31 mouse cellular contexts compared by ENCODE assay signal in the genomic region with DNA sequence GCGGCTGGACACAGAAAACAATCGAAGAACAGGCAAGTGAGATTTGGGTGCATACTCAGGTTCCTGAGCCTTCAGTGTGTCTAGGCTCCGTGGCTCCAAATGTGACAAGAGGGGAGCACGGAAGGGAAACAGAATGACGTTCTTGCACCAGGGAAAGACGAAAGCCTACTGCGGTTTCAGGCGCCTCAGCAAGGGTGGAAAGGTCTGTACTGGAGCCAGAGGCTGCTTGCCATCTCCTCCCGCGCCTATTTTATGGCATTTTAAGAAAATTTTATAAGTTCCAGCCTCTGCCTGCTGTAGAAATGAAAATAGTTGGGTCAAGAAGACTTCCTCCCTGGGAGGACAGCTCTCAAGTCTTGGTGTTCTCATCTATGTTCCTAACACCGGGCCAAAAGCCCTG. TPM values are rescaled to one million over a fixed set of nuclear protein-coding genes. Genes with fewer than 3 reads are reported as not detected.
DNase-seq lines count a peak whose midpoint lies in the region; ATAC-seq and TF ChIP-seq lines count a peak whose summit lies in the region.
"Had no signal": no experiment of that assay in that cellular context is flagged by ENCODE, and none has a peak within 500 bp of the region (broad histone marks: within the 10 kb centered on the region; RNA-seq: fewer than 3 reads in every experiment).

No protein-coding gene starts in this region.

- 0 out of 2 replicates have a peak, but pooled peaks cover 11% of the 10 kb centered on the region for H3K4me1 ChIP-seq in kidney, embryonic 14.5 days (ENCODE audit: control insufficient read depth, insufficient read depth, low read length)
- no peaks in the 10 kb centered on the region for H3K4me1 ChIP-seq in spleen, adult 2 months (ENCODE audit: control insufficient read depth, insufficient read depth, insufficient read length)
- H3K4me1 ChIP-seq in kidney, postnatal 0 days (replicated peaks; ENCODE audit: insufficient read depth, low read length): 0 out of 2 replicates have a peak, but pooled peaks cover 3% of the 10 kb centered on the region
- H3K4me1 ChIP-seq in limb, embryonic 14.5 days (ENCODE audit: control insufficient read depth, insufficient read depth, low read length): peaks cover 25% of the 10 kb centered on the region
- H3K4me1 ChIP-seq: embryonic facial prominence, embryonic 12.5 days; heart, embryonic 10.5 days; midbrain, embryonic 13.5 days; neural tube, embryonic 12.5 days had no signal

- no peak for DNase-seq in kidney, adult 8-10 months
- no peak for DNase-seq in spleen, adult 2 months (ENCODE audit: low read depth in 1 of 2, low spot score in 2 of 2)
- no peak for DNase-seq in spleen, postnatal 14 days (ENCODE audit: low spot score in 2 of 2)
- peak; percentile 65 for DNase-seq in kidney, postnatal 0 days (ENCODE audit: low spot score)
- DNase-seq in limb, embryonic 14.5 days (ENCODE audit: low spot score): peak; percentile 15
- no peak for DNase-seq in heart, postnatal 14 days
- DNase-seq: adrenal gland, postnatal 10 days; B cell, adult 2 months; cerebellum, adult 18-20 months; cerebellum, postnatal 14 days; gastrocnemius, postnatal 10 days; retina, postnatal 1 day; right cerebral cortex, postnatal 25 days; spleen, adult 18-20 months; thymus, adult 18-20 months; thymus, postnatal 36 days had no signal

- H3K27me3 ChIP-seq in kidney, embryonic 14.5 days (ENCODE audit: control insufficient read depth, insufficient read depth, low read length): no peaks in the 10 kb centered on the region
- H3K27me3 ChIP-seq in spleen, adult 2 months (ENCODE audit: control insufficient read depth, insufficient read depth, low read length): no peaks in the 10 kb centered on the region
- H3K27me3 ChIP-seq in kidney, postnatal 0 days (ENCODE audit: insufficient read depth, low read length): no peaks in the 10 kb centered on the region
- no peaks in the 10 kb centered on the region for H3K27me3 ChIP-seq in limb, embryonic 14.5 days (ENCODE audit: control insufficient read depth, insufficient read depth, low read length)
- H3K27me3 ChIP-seq: CH12.LX; embryonic facial prominence, embryonic 12.5 days; intestine, embryonic 15.5 days; lung, embryonic 15.5 days; midbrain, embryonic 13.5 days; neural tube, embryonic 12.5 days had no signal

- ATAC-seq in kidney, embryonic 14.5 days (ENCODE audit: low FRiP score, low TSS enrichment): no peak
- no peak for ATAC-seq in kidney, postnatal 0 days (replicated peaks; ENCODE audit: low FRiP score, low read depth)
- 0 out of 2 replicates have a peak, but pooled peaks have one; percentile 27 for ATAC-seq in limb, embryonic 14.5 days (ENCODE audit: low FRiP score, low read depth)
- ATAC-seq: forebrain, embryonic 14.5 days; hindbrain, embryonic 16.5 days; intestine, embryonic 15.5 days; midbrain, embryonic 13.5 days had no signal

- H3K4me3 ChIP-seq in kidney, embryonic 14.5 days (ENCODE audit: low read length): no peak overlapping the region
- no peak overlapping the region for H3K4me3 ChIP-seq in spleen, adult 2 months (ENCODE audit: extremely low read depth, insufficient read depth, insufficient read length)
- H3K4me3 ChIP-seq in kidney, postnatal 0 days (replicated peaks; ENCODE audit: low read depth, low read length): no peak overlapping the region
- H3K4me3 ChIP-seq in limb, embryonic 14.5 days (replicated peaks; ENCODE audit: low read length): no peak overlapping the region
- H3K4me3 ChIP-seq: embryonic facial prominence, embryonic 12.5 days; heart, embryonic 10.5 days; intestine, embryonic 15.5 days; layer of hippocampus, adult 2 months; lung, embryonic 15.5 days; midbrain, embryonic 13.5 days; neural tube, embryonic 12.5 days had no signal

- H3K36me3 ChIP-seq in kidney, embryonic 14.5 days (ENCODE audit: control insufficient read depth, insufficient read depth, low read length): no peaks in the 10 kb centered on the region
- H3K36me3 ChIP-seq in spleen, adult 2 months (ENCODE audit: control insufficient read depth, insufficient read depth, low read length): no peaks in the 10 kb centered on the region
- no peaks in the 10 kb centered on the region for H3K36me3 ChIP-seq in kidney, postnatal 0 days (ENCODE audit: insufficient read depth, low read length)
- no peaks in the 10 kb centered on the region for H3K36me3 ChIP-seq in limb, embryonic 14.5 days (ENCODE audit: control insufficient read depth, insufficient read depth, low read length)
- H3K36me3 ChIP-seq: embryonic facial prominence, embryonic 12.5 days; G1E; heart, embryonic 10.5 days; intestine, embryonic 15.5 days; lung, embryonic 15.5 days; midbrain, embryonic 13.5 days; neural tube, embryonic 12.5 days had no signal

- no peak overlapping the region for H3K9ac ChIP-seq in kidney, embryonic 14.5 days (ENCODE audit: low read depth, low read length)
- H3K9ac ChIP-seq in kidney, postnatal 0 days (ENCODE audit: low read depth, low read length): no peak overlapping the region
- no peak overlapping the region for H3K9ac ChIP-seq in limb, embryonic 14.5 days (ENCODE audit: low read depth, low read length, severe bottlenecking)
- H3K9ac ChIP-seq: embryonic facial prominence, embryonic 12.5 days; intestine, embryonic 15.5 days; liver, embryonic 14.5 days; lung, embryonic 15.5 days; midbrain, embryonic 13.5 days; neural tube, embryonic 12.5 days had no signal

- intact Hi-C loops in heart, postnatal 14 days (cut with DNase I): no loop called here

- no peak overlapping the region for H3K4me2 ChIP-seq in kidney, embryonic 14.5 days (replicated peaks; ENCODE audit: low read depth, low read length)
- no peak overlapping the region for H3K4me2 ChIP-seq in kidney, postnatal 0 days (ENCODE audit: low read length)
- peak overlapping the region; percentile 7; the same call in 1 of the 2 replicates for H3K4me2 ChIP-seq in limb, embryonic 14.5 days (replicated peaks; ENCODE audit: low read depth, low read length, severe bottlenecking)
- H3K4me2 ChIP-seq: embryonic facial prominence, embryonic 12.5 days; intestine, embryonic 15.5 days; lung, embryonic 15.5 days; midbrain, embryonic 13.5 days; neural tube, embryonic 12.5 days had no signal

- TF ChIP-seq CTCF in spleen, adult 2 months (IDR thresholded peaks at IDR 0.05; ENCODE audit: extremely low read depth, insufficient read depth, insufficient read length, insufficient replicate concordance): no peak
- TF ChIP-seq CTCF in kidney, postnatal 0 days (IDR thresholded peaks at IDR 0.05; ENCODE audit: low read depth): no peak

- TF ChIP-seq POLR2A in spleen, adult 2 months (IDR thresholded peaks at IDR 0.05; ENCODE audit: low read depth, low read length): no peak
- TF ChIP-seq POLR2A in limb, embryonic 14.5 days (IDR thresholded peaks at IDR 0.05; ENCODE audit: borderline replicate concordance, extremely low read depth, insufficient read depth, insufficient read length): no peak

- 73% methylated on average over 11 of the region's 11 CpGs for WGBS in kidney, embryonic 14.5 days
- 94% methylated on average over 11 of the region's 11 CpGs for WGBS in spleen, adult 2 months
- 61% methylated on average over 11 of the region's 11 CpGs for WGBS in kidney, postnatal 0 days
- WGBS in limb, embryonic 14.5 days: 59% methylated on average over 11 of the region's 11 CpGs

- peak overlapping the region; percentile 19; the same call in 1 of the 2 replicates for H3K27ac ChIP-seq in kidney, embryonic 14.5 days (ENCODE audit: low read depth, low read length)
- peak overlapping the region; percentile 27; the same call in 1 of the 2 replicates for H3K27ac ChIP-seq in spleen, adult 2 months (ENCODE audit: insufficient read depth, low read length)
- H3K27ac ChIP-seq in kidney, postnatal 0 days: peak overlapping the region; percentile 43; the same call in 1 of the 2 replicates
- H3K27ac ChIP-seq in limb, embryonic 14.5 days (replicated peaks; ENCODE audit: low read depth, low read length): peak overlapping the region; percentile 38; the same call in 1 of the 2 replicates
- H3K27ac ChIP-seq: embryonic facial prominence, embryonic 12.5 days; heart, embryonic 10.5 days; intestine, embryonic 15.5 days; layer of hippocampus, adult 2 months; liver, embryonic 14.5 days; lung, embryonic 15.5 days; midbrain, embryonic 13.5 days; neural tube, embryonic 12.5 days had no signal

- no peaks in the 10 kb centered on the region for H3K9me3 ChIP-seq in kidney, embryonic 14.5 days (ENCODE audit: control insufficient read depth, low read length)
- no peaks in the 10 kb centered on the region for H3K9me3 ChIP-seq in kidney, postnatal 0 days (replicated peaks; ENCODE audit: low read length)
- no peaks in the 10 kb centered on the region for H3K9me3 ChIP-seq in limb, embryonic 14.5 days (ENCODE audit: control insufficient read depth, low read length)
- H3K9me3 ChIP-seq: embryonic facial prominence, embryonic 12.5 days; G1E; heart, embryonic 10.5 days; intestine, embryonic 15.5 days; lung, embryonic 15.5 days; midbrain, embryonic 13.5 days; neural tube, embryonic 12.5 days had no signal

RNA-seq across cellular contexts. Expression of gene Fgf2, which starts 25.6 kb away (rescaled TPM):
- polyA plus RNA-seq in kidney, embryonic 14.5 days (2014; fragmentation: Nextera tagmentation; extraction: Ambion mirVana): 1.4 and 2.2 TPM in 2 replicates
- 0.92 and 1.2 TPM in 2 replicates for polyA plus RNA-seq in spleen, adult 2 months (2012; rRNA removed)
- polyA plus RNA-seq in kidney, postnatal 0 days (2015; fragmentation: Nextera tagmentation; extraction: Ambion mirVana): 1.3 and 1.6 TPM in 2 replicates
- polyA plus RNA-seq in limb, embryonic 14.5 days (2012; rRNA removed): 12.7 and 12.9 TPM in 2 replicates
- polyA plus RNA-seq in limb, embryonic 14.5 days (2014; fragmentation: Nextera tagmentation; extraction: Ambion mirVana): 10.5 and 10.8 TPM in 2 replicates
- 1 to 10 TPM; 3.2 to 6.6 TPM for total RNA-seq in heart, postnatal 14 days (2021)
- total RNA-seq: granulocyte monocyte progenitor cell, adult 5-6 weeks; megakaryocyte, adult 5-6 weeks had no signal

RNA-seq across cellular contexts. Expression of gene Spata5, which starts 46.0 kb away (rescaled TPM):
- polyA plus RNA-seq in kidney, embryonic 14.5 days (2014; fragmentation: Nextera tagmentation; extraction: Ambion mirVana): 31.9 and 45.3 TPM in 2 replicates
- polyA plus RNA-seq in spleen, adult 2 months (2012; rRNA removed): 1.5 and 2.3 TPM in 2 replicates
- polyA plus RNA-seq in kidney, postnatal 0 days (2015; fragmentation: Nextera tagmentation; extraction: Ambion mirVana): 39.5 and 44.8 TPM in 2 replicates
- polyA plus RNA-seq in limb, embryonic 14.5 days (2012; rRNA removed): 5.7 and 9.6 TPM in 2 replicates
- 39.9 and 40.2 TPM in 2 replicates for polyA plus RNA-seq in limb, embryonic 14.5 days (2014; fragmentation: Nextera tagmentation; extraction: Ambion mirVana)
- 10 to 100 TPM; 15.6 to 18.3 TPM for total RNA-seq in heart, postnatal 14 days (2021)

RNA-seq across cellular contexts. Expression of gene Nudt6, which starts 46.3 kb away (rescaled TPM):
- polyA plus RNA-seq in kidney, embryonic 14.5 days (2014; fragmentation: Nextera tagmentation; extraction: Ambion mirVana): 7.2 and 7.9 TPM in 2 replicates
- 11.6 and 16.4 TPM in 2 replicates for polyA plus RNA-seq in spleen, adult 2 months (2012; rRNA removed)
- polyA plus RNA-seq in kidney, postnatal 0 days (2015; fragmentation: Nextera tagmentation; extraction: Ambion mirVana): 13.3 and 18.2 TPM in 2 replicates
- 7.2 and 8.9 TPM in 2 replicates for polyA plus RNA-seq in limb, embryonic 14.5 days (2012; rRNA removed)
- polyA plus RNA-seq in limb, embryonic 14.5 days (2014; fragmentation: Nextera tagmentation; extraction: Ambion mirVana): 5.0 and 5.9 TPM in 2 replicates
- 10 to 100 TPM; 27.2 to 30.8 TPM for total RNA-seq in heart, postnatal 14 days (2021)

Comparison
In these comparisons a context has a peak if more than half of its experiments do, and no peak if none do; other contexts are left out.
1. DNase-seq: peak in kidney, postnatal 0 days (single experiment) and limb, embryonic 14.5 days (single experiment); none in kidney, adult 8-10 months (0 of 2), spleen, adult 2 months (0 of 2), spleen, postnatal 14 days (0 of 2) and heart, postnatal 14 days (0 of 2).
2. Peak in every context shown above with its lines, with median percentiles within 50 percentile points of each other: H3K27ac ChIP-seq.